Mouse (Mus musculus): Measurements from ENCODE around the gene Gart. TPM values are rescaled to one million over a fixed set of nuclear protein-coding genes. Genes with fewer than 3 reads are reported as not detected.

Gart gene
- polyA plus RNA-seq, 1 experiment from 2014 or later, result 99.7 TPM

DNA sequence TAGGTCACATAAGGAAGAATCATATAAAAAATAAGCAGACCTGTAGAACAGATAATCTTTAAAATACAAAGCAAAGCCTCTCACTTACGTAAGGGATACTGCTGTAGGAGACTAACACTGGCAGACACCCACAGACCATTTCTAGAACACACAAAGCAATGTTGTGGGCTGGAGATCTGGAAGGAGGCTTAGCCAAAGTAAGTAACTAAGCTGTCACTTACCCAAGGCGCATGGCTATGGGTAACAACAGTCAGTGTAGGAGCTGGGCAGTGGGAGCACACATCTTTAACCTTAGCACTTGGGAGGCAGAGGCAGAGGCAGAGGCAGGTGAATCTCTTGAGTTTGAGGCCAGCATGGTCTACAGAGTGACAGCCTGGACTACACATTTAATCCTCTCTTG is 7.1 kb downstream of the Gart start:
- Histone ChIP-seq H3K27ac (ENCODE audit: low read length) (no peak overlapping the region), H3K4me3 (ENCODE audit: low read length) (no peak overlapping the region), H3K9ac (ENCODE audit: low read depth, low read length) (no peak overlapping the region), H3K4me1 (ENCODE audit: control insufficient read depth, insufficient read depth, low read length) (no peaks in the 10 kb centered on the region), H3K27me3 (replicated peaks; ENCODE audit: control insufficient read depth, insufficient read depth, low read length) (no peaks in the 10 kb centered on the region), H3K36me3 (ENCODE audit: control insufficient read depth, insufficient read depth, low read length) (peaks cover 19% of the 10 kb centered on the region), H3K4me2 (ENCODE audit: low read depth, low read length) (no peak overlapping the region), H3K9me3 (ENCODE audit: control insufficient read depth, low read length) (no peaks in the 10 kb centered on the region)
- WGBS, result 96% methylated on average over 2 of the region's 2 CpGs
- ATAC-seq, result no peak

DNA sequence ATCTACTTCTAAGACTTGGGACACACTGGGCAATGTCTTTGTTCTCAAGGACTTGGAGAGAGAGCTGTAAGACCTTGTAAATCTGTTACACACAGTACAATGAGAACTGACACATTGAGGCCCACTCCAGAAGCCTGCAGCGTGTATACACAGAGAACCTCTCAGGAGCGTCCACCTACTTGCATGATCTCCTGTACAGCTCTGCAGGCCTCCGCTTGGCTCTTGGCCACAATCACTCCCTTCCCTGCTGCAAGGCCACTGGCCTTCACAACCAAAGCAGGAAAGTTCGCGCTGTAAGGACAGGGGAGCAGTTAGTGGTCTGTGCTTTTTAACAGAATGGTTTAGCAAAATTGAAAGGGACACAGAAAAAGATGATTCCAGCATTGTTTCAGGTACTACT is 7.6 kb downstream of the Gart start:
- H3K9me3 ChIP-seq (ENCODE audit: control insufficient read depth, low read length), result no peaks in the 10 kb centered on the region

DNA sequence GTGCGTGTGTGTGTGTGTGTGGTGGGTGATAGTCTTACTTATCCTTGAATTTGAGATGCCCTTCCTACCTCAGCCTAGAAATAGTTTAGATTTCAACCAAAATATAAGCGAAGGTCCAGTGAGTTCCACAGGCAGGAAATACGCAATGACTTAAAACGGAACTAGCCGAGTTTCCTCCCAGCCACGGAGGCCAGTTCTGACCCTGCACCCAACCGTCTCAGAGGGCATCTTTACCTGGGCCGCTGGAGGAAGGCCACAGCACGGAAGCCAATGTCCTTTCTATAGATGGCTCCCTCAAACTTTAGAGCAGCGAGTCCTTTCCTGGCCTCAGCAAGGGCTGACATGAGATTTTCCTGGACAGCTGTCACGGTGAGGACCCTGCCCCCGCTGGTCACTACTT is 13.1 kb downstream of the Gart start:
- Histone ChIP-seq H3K4me2 (ENCODE audit: low read depth, low read length) (no peak overlapping the region), H3K27ac (ENCODE audit: low read length) (no peak overlapping the region), H3K9ac (ENCODE audit: low read depth, low read length) (no peak overlapping the region), H3K9me3 (ENCODE audit: control insufficient read depth, low read length) (no peaks in the 10 kb centered on the region), H3K4me1 (ENCODE audit: control insufficient read depth, insufficient read depth, low read length) (no peaks in the 10 kb centered on the region), H3K36me3 (ENCODE audit: control insufficient read depth, insufficient read depth, low read length) (peaks cover 24% of the 10 kb centered on the region), H3K4me3 (ENCODE audit: low read length) (no peak overlapping the region), H3K27me3 (replicated peaks; ENCODE audit: control insufficient read depth, insufficient read depth, low read length) (no peaks in the 10 kb centered on the region)
- no peak for ATAC-seq
- 89% methylated on average over 12 of the region's 12 CpGs for WGBS

More for the DNA sequence above, 7.6 kb downstream of the Gart start:
- Histone ChIP-seq H3K9ac (ENCODE audit: low read depth, low read length) (no peak overlapping the region), H3K4me2 (ENCODE audit: low read depth, low read length) (no peak overlapping the region), H3K27me3 (replicated peaks; ENCODE audit: control insufficient read depth, insufficient read depth, low read length) (no peaks in the 10 kb centered on the region), H3K4me1 (ENCODE audit: control insufficient read depth, insufficient read depth, low read length) (no peaks in the 10 kb centered on the region), H3K36me3 (ENCODE audit: control insufficient read depth, insufficient read depth, low read length) (peaks cover 19% of the 10 kb centered on the region), H3K27ac (ENCODE audit: low read length) (no peak overlapping the region), H3K4me3 (ENCODE audit: low read length) (no peak overlapping the region)
- ATAC-seq, result no peak
- 97% methylated on average over 5 of the region's 5 CpGs for WGBS

DNA sequence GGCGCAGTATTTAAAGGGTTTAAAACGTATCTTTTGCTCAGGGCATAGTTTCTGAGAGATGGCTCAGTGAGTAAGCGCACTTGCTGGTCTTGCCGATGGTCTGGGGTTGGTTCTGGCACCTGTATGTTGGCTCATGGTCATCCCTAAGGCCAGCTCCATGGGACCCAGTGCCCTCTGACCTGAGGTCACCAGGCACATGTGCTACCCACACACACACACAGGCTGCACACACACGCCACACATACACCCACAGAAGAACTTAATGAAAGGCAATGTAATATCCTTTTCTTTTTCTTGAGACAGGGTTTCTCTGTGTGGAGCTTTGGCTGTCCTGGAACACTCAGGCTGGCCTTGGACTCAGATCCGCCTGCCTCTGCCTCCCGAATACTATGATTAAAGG is 13.8 kb downstream of the Gart start:
- no peak overlapping the region for H3K9ac ChIP-seq (ENCODE audit: low read depth, low read length)
- 93% methylated on average over 7 of the region's 7 CpGs for whole genome bisulfite sequencing
- no peaks in the 10 kb centered on the region for H3K9me3 ChIP-seq (ENCODE audit: control insufficient read depth, low read length)
- H3K4me2 ChIP-seq (ENCODE audit: low read depth, low read length), result no peak overlapping the region
- H3K36me3 ChIP-seq (ENCODE audit: control insufficient read depth, insufficient read depth, low read length), result peaks cover 24% of the 10 kb centered on the region
- H3K27me3 ChIP-seq (replicated peaks; ENCODE audit: control insufficient read depth, insufficient read depth, low read length), result no peaks in the 10 kb centered on the region
- H3K27ac ChIP-seq (ENCODE audit: low read length), result no peak overlapping the region
- H3K4me1 ChIP-seq (ENCODE audit: control insufficient read depth, insufficient read depth, low read length), result no peaks in the 10 kb centered on the region
- no peak overlapping the region for H3K4me3 ChIP-seq (ENCODE audit: low read length)
- no peak for ATAC-seq

GRCm38 (mm10) chr16:91632439-91632838 is 14.3 kb downstream of the Gart start:
- H3K4me2 ChIP-seq (ENCODE audit: low read depth, low read length), result no peak overlapping the region
- no peaks in the 10 kb centered on the region for H3K27me3 ChIP-seq (replicated peaks; ENCODE audit: control insufficient read depth, insufficient read depth, low read length)
- H3K27ac ChIP-seq (ENCODE audit: low read length), result no peak overlapping the region
- no peak for ATAC-seq
- H3K36me3 ChIP-seq (ENCODE audit: control insufficient read depth, insufficient read depth, low read length), result peaks cover 24% of the 10 kb centered on the region
- H3K4me1 ChIP-seq (ENCODE audit: control insufficient read depth, insufficient read depth, low read length), result no peaks in the 10 kb centered on the region
- H3K9me3 ChIP-seq (ENCODE audit: control insufficient read depth, low read length), result no peaks in the 10 kb centered on the region
- no peak overlapping the region for H3K9ac ChIP-seq (ENCODE audit: low read depth, low read length)
- H3K4me3 ChIP-seq (ENCODE audit: low read length), result no peak overlapping the region
- WGBS, result 77% methylated on average over 5 of the region's 5 CpGs

DNA sequence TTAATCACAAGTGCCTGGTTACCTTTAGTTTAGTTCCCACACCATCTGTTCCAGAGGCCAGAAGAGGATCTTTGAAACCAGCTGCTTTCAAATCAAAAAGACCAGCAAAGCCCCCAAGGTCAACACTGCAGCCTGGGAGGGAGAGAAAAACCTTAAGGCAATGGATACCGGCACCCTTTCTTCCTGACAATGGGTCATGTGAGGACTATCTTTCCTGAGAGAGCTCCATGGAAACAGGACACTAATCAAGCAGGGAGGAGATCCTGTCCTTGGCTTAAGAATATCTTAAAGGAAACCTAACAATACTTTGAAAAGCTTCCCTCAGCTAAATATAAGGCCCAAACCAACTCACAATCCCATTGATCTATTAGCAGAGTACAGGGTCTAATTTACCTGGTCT is 16.2 kb downstream of the Gart start:
- no peak overlapping the region for H3K27ac ChIP-seq (ENCODE audit: low read length)
- 81% methylated on average over 1 of the region's 1 CpGs for WGBS
- ATAC-seq, result no peak

DNA sequence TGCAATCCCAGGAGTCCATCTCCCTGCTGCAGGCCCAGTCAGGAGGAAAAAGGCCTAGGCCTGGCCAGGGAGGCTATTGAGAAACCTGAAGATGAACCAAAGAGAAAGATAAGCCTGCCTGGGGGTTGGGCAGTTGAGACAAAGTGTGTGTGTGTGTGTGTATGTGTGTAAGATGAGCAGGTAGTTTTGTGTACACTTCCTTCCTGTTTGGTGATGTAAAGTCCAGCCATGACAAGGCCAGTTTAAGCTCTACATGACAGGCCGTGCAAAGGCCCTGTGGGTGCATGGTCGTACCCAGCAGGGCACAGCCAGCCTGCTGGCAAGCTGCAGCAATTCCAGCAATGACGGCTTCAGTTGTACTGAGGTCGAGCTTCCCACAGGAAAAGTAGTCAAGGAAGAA is 17.0 kb downstream of the Gart start:
- Histone ChIP-seq H3K27me3 (replicated peaks; ENCODE audit: control insufficient read depth, insufficient read depth, low read length) (no peaks in the 10 kb centered on the region), H3K27ac (ENCODE audit: low read length) (no peak overlapping the region), H3K9me3 (ENCODE audit: control insufficient read depth, low read length) (no peaks in the 10 kb centered on the region), H3K4me1 (ENCODE audit: control insufficient read depth, insufficient read depth, low read length) (no peaks in the 10 kb centered on the region), H3K4me3 (ENCODE audit: low read length) (no peak overlapping the region), H3K9ac (ENCODE audit: low read depth, low read length) (no peak overlapping the region), H3K4me2 (ENCODE audit: low read depth, low read length) (no peak overlapping the region), H3K36me3 (ENCODE audit: control insufficient read depth, insufficient read depth, low read length) (peaks cover 27% of the 10 kb centered on the region)
- no peak for ATAC-seq
- 90% methylated on average over 4 of the region's 4 CpGs for WGBS

More for the DNA sequence above, 16.2 kb downstream of the Gart start:
- no peak overlapping the region for H3K9ac ChIP-seq (ENCODE audit: low read depth, low read length)
- no peak overlapping the region for H3K4me3 ChIP-seq (ENCODE audit: low read length)
- no peaks in the 10 kb centered on the region for H3K27me3 ChIP-seq (replicated peaks; ENCODE audit: control insufficient read depth, insufficient read depth, low read length)
- no peak overlapping the region for H3K4me2 ChIP-seq (ENCODE audit: low read depth, low read length)
- H3K36me3 ChIP-seq (ENCODE audit: control insufficient read depth, insufficient read depth, low read length), result peaks cover 22% of the 10 kb centered on the region
- H3K4me1 ChIP-seq (ENCODE audit: control insufficient read depth, insufficient read depth, low read length), result no peaks in the 10 kb centered on the region
- H3K9me3 ChIP-seq (ENCODE audit: control insufficient read depth, low read length), result no peaks in the 10 kb centered on the region

DNA sequence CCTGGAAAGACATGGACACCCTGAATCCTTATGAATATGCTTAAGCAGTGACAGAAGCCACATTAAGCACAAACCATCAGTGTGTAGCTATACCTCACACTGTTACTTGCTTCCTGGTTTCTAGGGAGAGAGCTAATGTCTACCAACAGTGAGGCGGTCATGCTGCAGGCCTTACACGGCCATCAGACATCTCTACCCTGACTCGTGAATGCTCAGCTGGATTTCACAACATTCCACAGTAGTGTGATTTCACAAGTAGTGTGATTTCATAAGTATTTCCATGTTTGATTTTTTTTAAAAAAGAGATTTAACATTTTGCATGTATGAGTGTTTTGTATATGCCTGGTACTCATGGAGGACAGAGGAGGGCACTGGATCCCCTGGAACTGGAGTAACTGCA is 18.1 kb downstream of the Gart start:
- Histone ChIP-seq H3K4me3 (ENCODE audit: low read length) (no peak overlapping the region), H3K27me3 (replicated peaks; ENCODE audit: control insufficient read depth, insufficient read depth, low read length) (no peaks in the 10 kb centered on the region), H3K9me3 (ENCODE audit: control insufficient read depth, low read length) (no peaks in the 10 kb centered on the region), H3K36me3 (ENCODE audit: control insufficient read depth, insufficient read depth, low read length) (peaks cover 27% of the 10 kb centered on the region), H3K4me2 (ENCODE audit: low read depth, low read length) (no peak overlapping the region), H3K27ac (ENCODE audit: low read length) (no peak overlapping the region), H3K9ac (ENCODE audit: low read depth, low read length) (no peak overlapping the region), H3K4me1 (ENCODE audit: control insufficient read depth, insufficient read depth, low read length) (no peaks in the 10 kb centered on the region)
- no peak for ATAC-seq
- 95% methylated on average over 3 of the region's 3 CpGs for WGBS

- no peak overlapping the region for H3K27ac ChIP-seq (ENCODE audit: low read length)
- H3K4me3 ChIP-seq (ENCODE audit: low read length), result no peak overlapping the region
- no peak for ATAC-seq
- H3K4me1 ChIP-seq (ENCODE audit: control insufficient read depth, insufficient read depth, low read length), result no peaks in the 10 kb centered on the region
- no peaks in the 10 kb centered on the region for H3K27me3 ChIP-seq (replicated peaks; ENCODE audit: control insufficient read depth, insufficient read depth, low read length)
- H3K4me2 ChIP-seq (ENCODE audit: low read depth, low read length), result no peak overlapping the region
- no peak overlapping the region for H3K9ac ChIP-seq (ENCODE audit: low read depth, low read length)
- H3K36me3 ChIP-seq (ENCODE audit: control insufficient read depth, insufficient read depth, low read length), result peaks cover 33% of the 10 kb centered on the region
- 89% methylated on average over 7 of the region's 7 CpGs for WGBS
- no peaks in the 10 kb centered on the region for H3K9me3 ChIP-seq (ENCODE audit: control insufficient read depth, low read length)
Observed at GRCm38 (mm10) chr16:91627831-91628230, 18.9 kb downstream of the Gart start.

GRCm38 (mm10) chr16:91623074-91623473 is 23.7 kb downstream of the Gart start:
- no peaks in the 10 kb centered on the region for H3K27me3 ChIP-seq (replicated peaks; ENCODE audit: control insufficient read depth, insufficient read depth, low read length)
- peaks cover 25% of the 10 kb centered on the region for H3K36me3 ChIP-seq (ENCODE audit: control insufficient read depth, insufficient read depth, low read length)
- no peak for ATAC-seq
- H3K9ac ChIP-seq (ENCODE audit: low read depth, low read length), result no peak overlapping the region
- H3K27ac ChIP-seq (ENCODE audit: low read length), result no peak overlapping the region
- 94% methylated on average over 9 of the region's 9 CpGs for WGBS
- no peaks in the 10 kb centered on the region for H3K9me3 ChIP-seq (ENCODE audit: control insufficient read depth, low read length)
- H3K4me3 ChIP-seq (ENCODE audit: low read length), result no peak overlapping the region
- H3K4me2 ChIP-seq (ENCODE audit: low read depth, low read length), result no peak overlapping the region
- H3K4me1 ChIP-seq (ENCODE audit: control insufficient read depth, insufficient read depth, low read length), result peaks cover 3% of the 10 kb centered on the region; the same call in 1 of the 2 replicates
